Mouse (Mus musculus) naive thymus-derived CD4-positive, alpha-beta T cell, adult 5 months (primary cell): ENCODE results near the gene Cstf3. TPM values are rescaled to one million over a fixed set of nuclear protein-coding genes. Genes with fewer than 3 reads are reported as not detected.

Experiments used
- polyA plus RNA-seq: library from polyadenylated mRNA; unstranded; fragments of 100-300 nt; shearing (Covaris generic); gene quantifications from one replicate; pipeline ENCODE4 v1.2.1, GENCODE M21; 2017

Gene Cstf3
- polyA plus RNA-seq = 40.1 TPM

DNA sequence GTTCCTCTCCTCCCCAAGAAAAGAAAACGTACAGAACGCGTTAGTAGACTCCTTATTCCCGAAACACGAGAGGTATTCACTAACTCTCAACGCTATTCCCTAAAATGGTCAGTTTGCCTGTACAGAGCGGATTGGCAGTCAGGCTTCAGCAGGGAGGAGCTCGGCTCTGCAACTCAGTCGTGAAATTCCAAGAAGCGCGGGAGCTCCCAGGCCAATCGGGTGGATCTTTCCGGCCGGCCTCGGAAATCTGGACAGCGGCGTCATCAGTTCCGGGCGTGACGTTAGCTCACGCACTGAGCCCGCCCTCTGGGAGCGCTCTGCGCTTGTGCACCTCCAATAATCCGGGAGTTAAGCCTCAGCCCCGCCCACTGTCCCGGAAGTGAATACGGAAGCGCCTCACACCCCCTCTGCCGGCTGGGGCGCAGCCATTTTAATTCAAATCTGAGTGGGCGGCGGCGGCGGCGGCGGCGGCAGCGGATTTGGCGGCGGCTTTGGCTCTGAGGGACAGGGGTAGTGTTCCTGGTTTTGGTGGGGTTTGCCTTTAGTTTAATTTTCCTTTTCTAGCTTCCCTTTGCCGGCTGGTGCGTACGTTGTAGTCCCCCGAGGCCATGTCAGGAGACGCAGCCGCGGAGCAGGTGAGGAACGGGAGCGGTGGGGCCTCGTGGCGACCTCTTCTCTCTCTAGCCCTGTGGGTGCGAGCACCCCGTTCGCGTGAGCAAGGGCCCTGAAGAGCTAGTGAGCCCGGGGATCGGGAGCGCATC lies at the start of gene Cstf3:
Cstf3 (plus strand) TSS at position 456 of the 761 bp plus-strand sequence.

DNA sequence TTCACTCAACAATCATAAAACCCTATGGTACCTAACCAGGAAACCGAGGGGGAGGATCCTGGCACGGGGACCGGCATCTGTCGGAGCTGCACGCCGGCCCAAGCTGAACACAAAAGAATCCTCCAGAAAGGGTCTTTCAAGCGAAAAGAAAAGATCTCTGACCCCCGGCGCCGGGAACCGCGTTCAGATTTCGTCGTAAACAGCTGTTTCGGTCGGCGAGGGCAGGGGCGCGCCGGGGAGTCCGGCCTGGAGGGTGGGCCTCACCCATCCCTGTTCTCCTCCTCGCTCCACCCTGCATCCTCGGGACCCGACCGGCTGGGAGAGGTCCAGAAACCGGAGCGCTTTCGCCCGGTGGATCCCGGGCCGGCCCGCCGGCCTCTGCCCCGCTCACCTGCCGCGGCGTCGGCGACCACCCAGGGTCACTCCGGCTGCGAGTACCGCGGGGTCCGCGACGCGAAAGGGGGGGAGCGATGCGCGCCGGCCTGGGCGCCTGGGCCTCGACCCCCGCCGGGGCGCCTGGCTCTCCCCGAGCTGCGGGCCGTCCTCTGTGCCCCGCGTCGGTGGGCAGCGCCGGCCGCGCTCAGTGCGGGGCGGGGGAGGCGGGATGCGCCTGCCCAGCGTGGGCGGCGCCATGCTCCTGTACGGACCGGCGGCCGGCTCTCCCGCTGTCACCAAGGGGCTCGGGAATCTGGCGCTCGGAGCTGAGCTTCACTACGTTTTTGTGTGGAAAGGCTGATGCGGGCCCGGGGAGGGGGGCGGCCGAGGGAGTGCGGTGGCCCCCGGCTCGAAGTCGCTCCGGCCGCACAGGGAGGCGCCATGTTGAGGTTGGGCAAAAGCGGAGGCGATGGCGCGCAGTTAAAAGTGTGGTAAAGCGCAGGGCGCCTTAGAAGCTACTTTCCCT lies 121.5 kb downstream of the Cstf3 start, which contains the start of gene Tcp11l1:
Tcp11l1 (minus strand) TSS at position 585 of the 901 bp plus-strand sequence.

Other genes with a start within 250 kb of the Cstf3 start
- gene D430041D05Rik, start 179.5 kb upstream of the Cstf3 start, polyA plus RNA-seq = not detected
- gene Hipk3, start 96.1 kb upstream of the Cstf3 start, polyA plus RNA-seq = 48.8 TPM
- gene Tcp11l1, start 121.6 kb downstream of the Cstf3 start, polyA plus RNA-seq = not detected
- gene Pin1rt1, start 125.9 kb downstream of the Cstf3 start, polyA plus RNA-seq = 0.31 TPM
- not detected for gene Depdc7, start 152.4 kb downstream of the Cstf3 start, polyA plus RNA-seq
- gene Qser1, start 226.2 kb downstream of the Cstf3 start, polyA plus RNA-seq = 4.3 TPM